Mouse (Mus musculus) intestine, embryonic 16.5 days (tissue): Measurements from ENCODE around the gene Tle1. TPM values are rescaled to one million over a fixed set of nuclear protein-coding genes. Genes with fewer than 3 reads are reported as not detected.

Experiments used
- ATAC-seq: fragments of 200-750 bp; cut with Nextera tagmentation; 2 replicates; pipeline ENCODE4 v1.8.0; 2017; ENCODE audit warnings: moderate TSS enrichment, moderate library complexity
- H3K27ac ChIP-seq: fragments of 300-500 bp; sonication (generic); 2 replicates; pipeline ENCODE4 v1.5.1; 2014; ENCODE audit warnings: mild to moderate bottlenecking, low read length
- H3K27me3 ChIP-seq: fragments of 300-500 bp; sonication (generic); replicated peaks from 2 replicates; pipeline ENCODE4 v1.6.1; 2014; ENCODE audit warnings: low read length, control low read depth, mixed read lengths; ENCODE audit not compliant: control insufficient read depth, insufficient read depth
- H3K36me3 ChIP-seq: fragments of 300-500 bp; sonication (generic); 2 replicates; pipeline ENCODE4 v1.6.1; 2014; ENCODE audit warnings: low read length, control low read depth; ENCODE audit not compliant: control insufficient read depth, insufficient read depth
- H3K4me1 ChIP-seq: fragments of 300-500 bp; sonication (generic); 2 replicates; pipeline ENCODE4 v1.6.1; 2014; ENCODE audit warnings: low read length, control low read depth, mixed read lengths; ENCODE audit not compliant: control insufficient read depth, insufficient read depth
- H3K4me2 ChIP-seq: fragments of 300-500 bp; sonication (generic); 2 replicates; pipeline ENCODE4 v1.6.1; 2014; ENCODE audit warnings: low read depth, low read length, control low read depth
- H3K4me3 ChIP-seq: fragments of 300-500 bp; sonication (generic); 2 replicates; pipeline ENCODE4 v1.5.1; 2014; ENCODE audit warnings: mild to moderate bottlenecking, low read length
- H3K9ac ChIP-seq: fragments of 300-500 bp; sonication (generic); 2 replicates; pipeline ENCODE4 v1.6.1; 2014; ENCODE audit warnings: low read depth, low read length
- H3K9me3 ChIP-seq: fragments of 300-500 bp; sonication (generic); 2 replicates; pipeline ENCODE4 v1.6.1; 2016; ENCODE audit warnings: low read length, control low read depth; ENCODE audit not compliant: control insufficient read depth
- WGBS: fragments of 180-500 bp; shearing (Covaris S2); extraction: QIAGEN DNeasy Blood & Tissue Kit; methylation state at CpG from one replicate; pipeline ENCODE4 v1.1.7; 2014; 5-methylcytosine and 5-hydroxymethylcytosine counted together
- polyA plus RNA-seq: library from polyadenylated mRNA; unstranded; fragments of >200 nt; fragmentation: Nextera tagmentation; extraction: Ambion mirVana; gene quantifications from 2 replicates; pipeline ENCODE4 v1.2.1, GENCODE M21; 2015

Gene Tle1
- polyA plus RNA-seq, 1 experiment from 2014 or later = 12.5 TPM

GRCm38 (mm10) chr4:72167171-72167570 lies 33.5 kb downstream of the Tle1 start:
- 85% methylated on average over 3 of the region's 3 CpGs for WGBS
- no peak overlapping the region for H3K4me2 ChIP-seq
- H3K36me3 ChIP-seq = no peaks in the 10 kb centered on the region

GRCm38 (mm10) chr4:72166561-72166960 lies 34.2 kb downstream of the Tle1 start:
- H3K4me2 ChIP-seq = no peak overlapping the region
- H3K27ac ChIP-seq = no peak overlapping the region
- no peak for ATAC-seq
- H3K4me3 ChIP-seq = no peak overlapping the region
- no peaks in the 10 kb centered on the region for H3K27me3 ChIP-seq
- H3K9ac ChIP-seq = no peak overlapping the region
- no peaks in the 10 kb centered on the region for H3K4me1 ChIP-seq
- H3K36me3 ChIP-seq = no peaks in the 10 kb centered on the region
- H3K9me3 ChIP-seq = no peaks in the 10 kb centered on the region
- 85% methylated on average over 2 of the region's 2 CpGs for WGBS

More at GRCm38 (mm10) chr4:72167171-72167570, 33.5 kb downstream of the Tle1 start:
- ATAC-seq = no peak
- no peaks in the 10 kb centered on the region for H3K27me3 ChIP-seq
- H3K4me1 ChIP-seq = no peaks in the 10 kb centered on the region
- H3K9me3 ChIP-seq = no peaks in the 10 kb centered on the region
- H3K9ac ChIP-seq = no peak overlapping the region
- H3K27ac ChIP-seq = no peak overlapping the region
- no peak overlapping the region for H3K4me3 ChIP-seq

- ATAC-seq = no peak
- no peaks in the 10 kb centered on the region for H3K9me3 ChIP-seq
- no peak overlapping the region for H3K4me3 ChIP-seq
- H3K4me1 ChIP-seq = no peaks in the 10 kb centered on the region
- 98% methylated on average over 9 of the region's 9 CpGs for WGBS
- H3K36me3 ChIP-seq = no peaks in the 10 kb centered on the region
- H3K27me3 ChIP-seq = no peaks in the 10 kb centered on the region
- no peak overlapping the region for H3K4me2 ChIP-seq
- no peak overlapping the region for H3K27ac ChIP-seq
- H3K9ac ChIP-seq = no peak overlapping the region
These were observed 35.0 kb downstream of the Tle1 start for GRCm38 (mm10) chr4:72165765-72166164.

- no peaks in the 10 kb centered on the region; the same call in 1 of the 2 replicates for H3K36me3 ChIP-seq
- WGBS = 95% methylated on average over 4 of the region's 4 CpGs
- no peaks in the 10 kb centered on the region for H3K9me3 ChIP-seq
- no peaks in the 10 kb centered on the region for H3K4me1 ChIP-seq
- H3K4me3 ChIP-seq = no peak overlapping the region
- H3K9ac ChIP-seq = no peak overlapping the region
- no peak overlapping the region for H3K27ac ChIP-seq
- no peak for ATAC-seq
- H3K4me2 ChIP-seq = no peak overlapping the region
- H3K27me3 ChIP-seq = no peaks in the 10 kb centered on the region
These were observed 38.1 kb downstream of the Tle1 start for GRCm38 (mm10) chr4:72162445-72163218.

- no peak overlapping the region for H3K4me3 ChIP-seq
- H3K27ac ChIP-seq = no peak overlapping the region
- H3K9ac ChIP-seq = no peak overlapping the region
- H3K27me3 ChIP-seq = no peaks in the 10 kb centered on the region
- H3K4me1 ChIP-seq = no peaks in the 10 kb centered on the region
- H3K9me3 ChIP-seq = no peaks in the 10 kb centered on the region
- no peak overlapping the region for H3K4me2 ChIP-seq
- no peak for ATAC-seq
- 68% methylated on average over 14 of the region's 14 CpGs for WGBS
- no peaks in the 10 kb centered on the region; the same call in 1 of the 2 replicates for H3K36me3 ChIP-seq
These were observed 40.6 kb downstream of the Tle1 start for GRCm38 (mm10) chr4:72160102-72160511.

GRCm38 (mm10) chr4:72157931-72158371 lies 42.8 kb downstream of the Tle1 start:
- Histone ChIP-seq H3K9ac (no peak overlapping the region), H3K4me1 (no peaks in the 10 kb centered on the region), H3K36me3 (no peaks in the 10 kb centered on the region; the same call in 1 of the 2 replicates), H3K27ac (no peak overlapping the region), H3K9me3 (no peaks in the 10 kb centered on the region), H3K4me2 (no peak overlapping the region), H3K4me3 (no peak overlapping the region), H3K27me3 (no peaks in the 10 kb centered on the region)
- WGBS = 63% methylated on average over 10 of the region's 10 CpGs
- ATAC-seq = no peak; the same call in 1 of the 2 replicates

- Histone ChIP-seq H3K4me3 (no peak overlapping the region), H3K27ac (no peak overlapping the region), H3K36me3 (no peaks in the 10 kb centered on the region), H3K27me3 (no peaks in the 10 kb centered on the region), H3K9me3 (no peaks in the 10 kb centered on the region), H3K9ac (no peak overlapping the region), H3K4me1 (peaks cover 4% of the 10 kb centered on the region), H3K4me2 (no peak overlapping the region)
- whole genome bisulfite sequencing = 35% methylated on average over 4 of the region's 4 CpGs
- ATAC-seq = peak; percentile 57
These were observed 50.1 kb downstream of the Tle1 start for GRCm38 (mm10) chr4:72150460-72151131.

GRCm38 (mm10) chr4:72146003-72146402 lies 54.7 kb downstream of the Tle1 start:
- ATAC-seq = no peak
- 78% methylated on average over 2 of the region's 2 CpGs for WGBS
- no peak overlapping the region for H3K27ac ChIP-seq
- no peaks in the 10 kb centered on the region for H3K27me3 ChIP-seq
- H3K9ac ChIP-seq = no peak overlapping the region
- 0 out of 2 replicates have a peak, but pooled peaks cover under 1% of the 10 kb centered on the region for H3K36me3 ChIP-seq
- no peak overlapping the region for H3K4me2 ChIP-seq
- H3K4me1 ChIP-seq = peaks cover 4% of the 10 kb centered on the region
- H3K4me3 ChIP-seq = no peak overlapping the region
- no peaks in the 10 kb centered on the region for H3K9me3 ChIP-seq

GRCm38 (mm10) chr4:72144541-72144940 lies 56.2 kb downstream of the Tle1 start:
- no peaks in the 10 kb centered on the region for H3K27me3 ChIP-seq
- 74% methylated on average over 2 of the region's 2 CpGs for WGBS
- H3K4me3 ChIP-seq = no peak overlapping the region
- no peak for ATAC-seq
- no peak overlapping the region for H3K4me2 ChIP-seq
- H3K27ac ChIP-seq = no peak overlapping the region
- no peak overlapping the region for H3K9ac ChIP-seq
- no peaks in the 10 kb centered on the region for H3K9me3 ChIP-seq
- H3K4me1 ChIP-seq = no peaks in the 10 kb centered on the region
- peaks cover 3% of the 10 kb centered on the region; the same call in 1 of the 2 replicates for H3K36me3 ChIP-seq
